Mouse (Mus musculus) liver, embryonic 12.5 days (tissue): ENCODE measurements around the gene Nin. TPM values are rescaled to one million over a fixed set of nuclear protein-coding genes. Genes with fewer than 3 reads are reported as not detected.

Experiments used
- ATAC-seq: fragments of 200-750 bp; cut with Nextera tagmentation; 2 replicates; pipeline ENCODE4 v1.8.0; 2017; ENCODE audit warnings: moderate number of reproducible peaks, mild to moderate bottlenecking, moderate library complexity
- H3K27ac ChIP-seq: fragments of 300-500 bp; sonication (generic); 2 replicates; pipeline ENCODE4 v1.5.1; 2016; ENCODE audit warnings: mild to moderate bottlenecking
- H3K27me3 ChIP-seq: fragments of 300-500 bp; sonication (generic); replicated peaks from 2 replicates; pipeline ENCODE4 v1.6.1; 2016; ENCODE audit warnings: mild to moderate bottlenecking, moderate library complexity
- H3K36me3 ChIP-seq: fragments of 300-500 bp; sonication (generic); 2 replicates; pipeline ENCODE4 v1.6.1; 2016; ENCODE audit warnings: mild to moderate bottlenecking, moderate library complexity
- H3K4me1 ChIP-seq: fragments of 300-500 bp; sonication (generic); 2 replicates; pipeline ENCODE4 v1.6.1; 2016
- H3K4me2 ChIP-seq: fragments of 300-500 bp; sonication (generic); 2 replicates; pipeline ENCODE4 v1.6.1; 2016; ENCODE audit warnings: mild to moderate bottlenecking, moderate library complexity
- H3K4me3 ChIP-seq: fragments of 300-500 bp; sonication (generic); 2 replicates; pipeline ENCODE4 v1.5.1; 2016; ENCODE audit warnings: mild to moderate bottlenecking, moderate library complexity
- H3K9ac ChIP-seq: fragments of 300-500 bp; sonication (generic); 2 replicates; pipeline ENCODE4 v1.6.1; 2016; ENCODE audit warnings: mild to moderate bottlenecking, moderate library complexity
- H3K9me3 ChIP-seq: fragments of 300-500 bp; sonication (generic); replicated peaks from 2 replicates; pipeline ENCODE4 v1.6.1; 2016; ENCODE audit warnings: mild to moderate bottlenecking, moderate library complexity
- WGBS: fragments of 180-500 bp; shearing (Covaris S2); methylation state at CpG from one replicate; pipeline ENCODE4 v1.1.7; 2016; ENCODE audit not compliant: insufficient replicate concordance; 5-methylcytosine and 5-hydroxymethylcytosine counted together
- polyA plus RNA-seq: library from polyadenylated mRNA; unstranded; fragments of >200 nt; fragmentation: Nextera tagmentation; extraction: Ambion mirVana; gene quantifications from 2 replicates; pipeline ENCODE4 v1.2.1, GENCODE M21; 2016

The Nin gene
- polyA plus RNA-seq, 1 experiment from 2014 or later: 4.0 TPM

DNA sequence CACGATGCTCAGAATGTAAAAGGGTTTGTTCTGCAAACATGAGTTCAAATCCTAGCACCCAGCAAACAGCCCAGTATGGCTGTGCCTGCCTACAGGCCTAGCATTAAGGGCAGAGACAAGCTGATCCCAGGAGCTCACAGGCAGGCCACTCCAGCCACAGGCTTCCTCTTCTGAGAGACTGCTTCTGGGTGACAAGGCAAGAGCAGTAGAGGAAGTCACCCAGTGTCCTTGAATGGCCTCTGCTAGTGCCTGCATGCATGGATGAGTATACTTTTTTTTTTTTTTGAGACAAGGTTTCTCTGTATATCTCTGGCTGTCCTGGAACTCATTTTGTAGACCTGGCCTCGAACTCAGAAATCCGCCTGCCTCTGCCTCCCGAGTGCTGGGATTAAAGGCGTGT lies 27.0 kb upstream of the Nin start:
- H3K27me3 ChIP-seq: no peaks in the 10 kb centered on the region
- H3K27ac ChIP-seq: no peak overlapping the region
- no peaks in the 10 kb centered on the region for H3K4me1 ChIP-seq
- 67% methylated on average over 5 of the region's 5 CpGs for WGBS
- no peaks in the 10 kb centered on the region for H3K36me3 ChIP-seq
- H3K4me2 ChIP-seq: no peak overlapping the region
- no peak overlapping the region for H3K9ac ChIP-seq
- no peaks in the 10 kb centered on the region for H3K9me3 ChIP-seq
- ATAC-seq: no peak
- no peak overlapping the region for H3K4me3 ChIP-seq

- Histone ChIP-seq H3K36me3 (no peaks in the 10 kb centered on the region), H3K9ac (no peak overlapping the region), H3K9me3 (no peaks in the 10 kb centered on the region), H3K4me1 (no peaks in the 10 kb centered on the region), H3K4me3 (no peak overlapping the region), H3K27ac (no peak overlapping the region), H3K27me3 (no peaks in the 10 kb centered on the region), H3K4me2 (no peak overlapping the region)
- 62% methylated on average over 4 of the region's 4 CpGs for WGBS
- ATAC-seq: no peak
Observed at GRCm38 (mm10) chr12:70139871-70140270, 26.4 kb upstream of the Nin start.

GRCm38 (mm10) chr12:70137626-70138025 lies 24.1 kb upstream of the Nin start:
- Histone ChIP-seq H3K4me3 (no peak overlapping the region), H3K9ac (no peak overlapping the region), H3K27me3 (no peaks in the 10 kb centered on the region), H3K27ac (no peak overlapping the region), H3K4me2 (no peak overlapping the region), H3K4me1 (no peaks in the 10 kb centered on the region), H3K36me3 (no peaks in the 10 kb centered on the region), H3K9me3 (no peaks in the 10 kb centered on the region)
- WGBS: 77% methylated on average over 9 of the region's 9 CpGs
- no peak for ATAC-seq

DNA sequence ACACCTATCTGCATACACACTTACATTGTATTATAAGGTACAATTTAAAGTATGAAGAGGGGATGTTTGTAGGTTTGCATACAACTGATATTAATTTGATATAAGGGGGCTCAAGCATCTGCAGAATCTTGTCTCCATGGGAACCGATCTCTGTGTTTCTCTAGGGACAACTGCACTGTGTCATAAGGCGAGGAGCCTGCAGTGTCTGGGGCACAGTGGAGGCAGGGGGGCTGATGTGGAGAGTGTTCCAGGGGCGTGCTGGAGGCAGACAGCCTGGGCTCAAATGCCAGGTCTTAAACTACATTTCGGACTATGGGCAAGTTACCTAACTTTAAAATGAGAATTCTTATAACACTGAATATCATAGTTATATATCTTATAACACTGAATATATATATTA lies 23.6 kb upstream of the Nin start:
- no peak overlapping the region for H3K27ac ChIP-seq
- H3K4me3 ChIP-seq: no peak overlapping the region
- H3K9me3 ChIP-seq: no peaks in the 10 kb centered on the region
- H3K36me3 ChIP-seq: no peaks in the 10 kb centered on the region
- no peak overlapping the region for H3K4me2 ChIP-seq
- 77% methylated on average over 4 of the region's 4 CpGs for WGBS
- H3K9ac ChIP-seq: no peak overlapping the region
- H3K4me1 ChIP-seq: no peaks in the 10 kb centered on the region
- H3K27me3 ChIP-seq: no peaks in the 10 kb centered on the region
- ATAC-seq: no peak

GRCm38 (mm10) chr12:70136185-70136756 lies 22.8 kb upstream of the Nin start:
- no peaks in the 10 kb centered on the region for H3K36me3 ChIP-seq
- H3K27ac ChIP-seq: no peak overlapping the region
- no peak overlapping the region for H3K4me2 ChIP-seq
- 41% methylated on average over 12 of the region's 12 CpGs for WGBS
- no peaks in the 10 kb centered on the region for H3K4me1 ChIP-seq
- H3K4me3 ChIP-seq: no peak overlapping the region
- H3K9me3 ChIP-seq: no peaks in the 10 kb centered on the region
- no peak for ATAC-seq
- H3K9ac ChIP-seq: no peak overlapping the region
- no peaks in the 10 kb centered on the region for H3K27me3 ChIP-seq

DNA sequence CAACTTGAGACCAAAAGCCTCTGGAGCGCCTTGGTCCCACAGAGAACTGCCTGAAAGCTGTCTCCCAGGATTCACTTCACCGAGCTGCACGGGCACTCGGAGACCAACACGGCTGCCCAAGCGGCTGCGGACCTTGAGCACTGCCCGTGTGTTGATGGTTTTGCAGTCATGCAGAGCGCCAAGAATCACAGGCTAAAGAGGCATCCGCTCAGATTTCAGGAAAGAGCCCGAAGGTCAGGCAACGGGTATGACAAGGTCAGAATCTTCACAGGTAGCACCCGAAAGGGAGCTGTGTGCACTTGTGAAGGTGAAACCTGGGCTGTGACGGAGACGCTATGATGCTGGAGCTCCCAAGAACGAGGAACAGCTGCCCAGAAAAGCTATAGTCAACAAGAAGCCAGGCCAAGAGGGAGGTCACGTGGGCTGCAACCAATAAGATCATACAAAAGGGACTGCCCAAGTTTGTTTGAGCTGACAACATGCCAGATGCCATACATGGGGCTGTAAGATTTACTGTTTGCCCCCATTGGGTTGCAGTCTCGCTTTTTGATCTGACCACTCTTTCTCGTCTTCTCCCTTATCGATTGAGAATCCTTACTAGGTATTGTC lies 21.2 kb upstream of the Nin start:
- Histone ChIP-seq H3K36me3 (no peaks in the 10 kb centered on the region), H3K27me3 (no peaks in the 10 kb centered on the region), H3K9ac (no peak overlapping the region), H3K27ac (no peak overlapping the region), H3K4me3 (no peak overlapping the region), H3K4me1 (no peaks in the 10 kb centered on the region), H3K9me3 (no peaks in the 10 kb centered on the region), H3K4me2 (no peak overlapping the region)
- no peak for ATAC-seq
- WGBS: 80% methylated on average over 20 of the region's 20 CpGs

DNA sequence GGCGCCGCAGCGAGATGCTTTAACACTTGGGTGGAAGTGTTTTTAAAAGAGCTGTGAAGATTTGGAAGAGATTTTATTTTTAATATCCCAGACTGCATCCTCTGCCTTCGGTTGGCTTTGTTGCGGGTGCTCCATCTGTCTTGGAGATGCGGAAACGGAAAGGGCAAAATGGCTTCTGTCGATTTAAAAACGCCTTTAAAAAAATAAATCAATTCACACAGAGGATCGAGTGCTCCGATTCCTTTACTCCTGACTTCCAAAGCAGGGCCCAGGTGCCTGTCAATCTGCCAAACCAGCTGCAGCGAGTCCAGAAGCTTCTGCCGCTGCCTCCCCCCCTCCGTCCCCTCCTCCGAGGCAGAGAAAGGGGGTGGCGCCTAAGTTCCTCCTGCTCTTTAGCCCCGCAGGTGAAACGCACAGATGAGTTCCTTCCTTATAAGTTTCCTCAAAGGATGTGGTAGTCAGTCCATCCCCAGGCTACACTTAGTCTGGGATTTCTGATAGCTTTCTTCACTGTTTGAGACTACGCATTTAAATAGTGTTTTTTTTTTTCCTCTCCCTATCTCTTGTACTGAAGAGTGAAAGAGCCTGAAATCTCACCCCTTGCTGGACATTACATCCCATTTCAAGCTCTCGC lies 17.6 kb upstream of the Nin start:
- H3K36me3 ChIP-seq: no peaks in the 10 kb centered on the region
- H3K27ac ChIP-seq: no peak overlapping the region
- no peak overlapping the region for H3K4me2 ChIP-seq
- H3K9me3 ChIP-seq: no peaks in the 10 kb centered on the region
- no peak for ATAC-seq
- H3K9ac ChIP-seq: no peak overlapping the region
- no peaks in the 10 kb centered on the region for H3K4me1 ChIP-seq
- H3K4me3 ChIP-seq: no peak overlapping the region
- H3K27me3 ChIP-seq: no peaks in the 10 kb centered on the region
- 55% methylated on average over 20 of the region's 20 CpGs for WGBS

- H3K9me3 ChIP-seq: no peaks in the 10 kb centered on the region
- WGBS: 35% methylated on average over 5 of the region's 5 CpGs
- ATAC-seq: no peak
- no peaks in the 10 kb centered on the region for H3K4me1 ChIP-seq
- H3K4me3 ChIP-seq: no peak overlapping the region
- no peaks in the 10 kb centered on the region for H3K27me3 ChIP-seq
- H3K27ac ChIP-seq: no peak overlapping the region
- H3K36me3 ChIP-seq: no peaks in the 10 kb centered on the region
- no peak overlapping the region for H3K4me2 ChIP-seq
- no peak overlapping the region for H3K9ac ChIP-seq
Observed at GRCm38 (mm10) chr12:70129105-70129504, 15.6 kb upstream of the Nin start.

DNA sequence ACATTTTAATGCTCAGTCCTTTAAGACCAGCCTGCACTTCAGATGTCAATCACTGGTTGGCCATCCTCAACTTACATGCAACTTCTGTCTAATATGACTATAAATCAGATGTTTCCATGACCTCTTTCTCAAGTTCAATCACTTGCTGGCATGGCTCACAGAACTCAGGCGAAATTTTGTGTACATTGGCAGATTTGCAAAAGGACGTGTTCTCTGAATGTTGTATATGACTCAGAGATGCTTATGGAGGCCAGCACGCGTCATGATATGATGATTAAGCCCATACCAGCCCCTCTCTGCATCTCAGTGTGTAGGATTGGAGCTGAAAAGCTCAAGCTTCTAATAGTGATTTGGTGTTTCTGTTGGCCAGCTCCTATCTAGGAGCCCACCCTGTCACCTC lies 13.1 kb upstream of the Nin start:
- Histone ChIP-seq H3K4me1 (no peaks in the 10 kb centered on the region), H3K4me3 (no peak overlapping the region), H3K36me3 (no peaks in the 10 kb centered on the region), H3K27ac (no peak overlapping the region), H3K9me3 (no peaks in the 10 kb centered on the region), H3K27me3 (no peaks in the 10 kb centered on the region), H3K4me2 (no peak overlapping the region), H3K9ac (no peak overlapping the region)
- ATAC-seq: no peak
- WGBS: 73% methylated on average over 4 of the region's 4 CpGs

- Histone ChIP-seq H3K4me2 (no peak overlapping the region), H3K9ac (no peak overlapping the region), H3K4me1 (no peaks in the 10 kb centered on the region), H3K36me3 (no peaks in the 10 kb centered on the region), H3K4me3 (no peak overlapping the region), H3K9me3 (no peaks in the 10 kb centered on the region), H3K27ac (no peak overlapping the region), H3K27me3 (peaks cover 17% of the 10 kb centered on the region; the same call in 1 of the 2 replicates)
- WGBS: 25% methylated on average over 2 of the region's 2 CpGs
- ATAC-seq: no peak
Observed at GRCm38 (mm10) chr12:70119552-70119951, 6.0 kb upstream of the Nin start.

GRCm38 (mm10) chr12:70118721-70119345 lies 5.3 kb upstream of the Nin start:
- H3K27me3 ChIP-seq: peaks cover 24% of the 10 kb centered on the region
- H3K4me3 ChIP-seq: no peak overlapping the region
- ATAC-seq: no peak
- no peak overlapping the region for H3K4me2 ChIP-seq
- 76% methylated on average over 10 of the region's 10 CpGs for WGBS
- no peaks in the 10 kb centered on the region for H3K36me3 ChIP-seq
- H3K9me3 ChIP-seq: no peaks in the 10 kb centered on the region
- no peak overlapping the region for H3K9ac ChIP-seq
- no peak overlapping the region for H3K27ac ChIP-seq
- H3K4me1 ChIP-seq: no peaks in the 10 kb centered on the region

DNA sequence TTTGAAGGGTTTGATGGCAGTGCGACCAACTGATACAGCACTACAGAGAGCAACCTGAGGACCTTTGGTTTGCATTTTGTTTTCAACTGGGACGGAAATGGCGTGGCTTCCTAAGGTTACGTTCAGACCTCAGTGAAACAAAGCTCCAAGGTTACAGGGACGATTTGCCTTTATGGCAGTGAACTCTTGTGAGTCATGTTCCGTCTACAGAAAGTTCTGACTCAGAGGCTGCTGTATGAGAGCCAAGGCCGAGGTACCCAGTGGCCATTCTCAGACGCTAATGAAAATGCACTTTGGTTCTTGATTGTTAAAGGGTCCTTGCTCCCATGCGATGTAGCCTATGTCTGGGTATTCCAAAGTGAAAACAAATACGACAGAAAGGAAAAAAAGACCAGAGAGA lies 3.6 kb upstream of the Nin start:
- 73% methylated on average over 10 of the region's 10 CpGs for WGBS
- H3K4me1 ChIP-seq: peaks cover 3% of the 10 kb centered on the region

More for the DNA sequence above, 3.6 kb upstream of the Nin start:
- H3K4me3 ChIP-seq: no peak overlapping the region
- no peak overlapping the region for H3K4me2 ChIP-seq
- ATAC-seq: no peak
- H3K36me3 ChIP-seq: no peaks in the 10 kb centered on the region
- no peak overlapping the region for H3K9ac ChIP-seq
- H3K27me3 ChIP-seq: peaks cover 39% of the 10 kb centered on the region
- H3K27ac ChIP-seq: no peak overlapping the region
- no peaks in the 10 kb centered on the region for H3K9me3 ChIP-seq
